Mouse (Mus musculus) liver, adult 2 months (tissue): Measurements from ENCODE around the gene Mapk11.

Experiments
- CTCF ChIP-seq: fragments of 200-500 bp; IDR thresholded peaks from 2 replicates; pipeline ENCODE4 v1.5.1; 2011; ENCODE audit warnings: low read depth, low read length, control low read depth
- POLR2A ChIP-seq: fragments of 200-500 bp; IDR thresholded peaks from 2 replicates; pipeline ENCODE4 v1.6.1; 2011; ENCODE audit warnings: low read length, control low read depth; ENCODE audit not compliant: insufficient read depth; ENCODE audit errors: extremely low read depth

DNA sequence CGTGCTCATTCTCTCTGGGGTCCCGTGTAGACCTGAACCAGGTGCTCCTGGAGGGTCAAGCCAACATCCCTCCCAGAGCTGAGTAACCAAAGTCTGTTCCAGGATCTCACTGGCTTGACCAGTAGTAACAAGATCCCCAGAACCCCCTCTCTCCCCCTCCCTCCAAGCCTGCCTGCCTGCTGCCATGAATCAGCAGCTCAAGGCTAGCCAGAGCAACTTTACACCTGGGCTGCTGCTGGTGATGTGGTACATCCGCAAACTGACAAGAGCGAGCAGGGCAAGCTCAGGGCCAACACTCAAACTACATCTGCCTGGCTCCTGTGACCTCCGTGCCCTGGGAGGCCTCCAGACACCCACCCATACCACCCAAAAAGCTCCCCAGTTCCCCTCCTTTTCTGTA, 8.0 kb downstream of the Mapk11 start:
- TF ChIP-seq CTCF (no peak), POLR2A (no peak)
